Mouse (Mus musculus): ENCODE measurements around the gene Gm8281. TPM values are rescaled to one million over a fixed set of nuclear protein-coding genes. Genes with fewer than 3 reads are reported as not detected.
A peak's percentile ranks its signal among the peaks of the same experiment; 100 is the strongest.
"Not testable (repeated sequence)": the region's sequence is repeated elsewhere in the genome, so short reads cannot be mapped to it uniquely, and the experiment has no call there.

Gm8281 gene
- not detected in 2 replicates for polyA plus RNA-seq (2015; fragmentation: Nextera tagmentation; extraction: Ambion mirVana)

- H3K4me2 ChIP-seq = peak within 1 kb of the TSS; percentile 23; the same call in 1 of the 2 replicates
- H3K4me1 ChIP-seq (replicated peaks); H3K36me3 ChIP-seq (replicated peaks); H3K9me3 ChIP-seq (replicated peaks); H3K27me3 ChIP-seq; H3K4me3 ChIP-seq (replicated peaks); H3K27ac ChIP-seq (replicated peaks); H3K9ac ChIP-seq; ATAC-seq (ENCODE audit: insufficient read depth): not testable (repeated sequence)
- WGBS (ENCODE audit: insufficient replicate concordance) = 4% methylated on average over 40 of the region's 63 CpGs
These were observed at the start of gene Gm8281 for GRCm38 (mm10) chr14:5070611-5071490. Gm8281 (plus strand) TSS chr14:5071040.

- not testable (repeated sequence) for H3K4me3 ChIP-seq (replicated peaks); H3K36me3 ChIP-seq (replicated peaks); ATAC-seq (ENCODE audit: insufficient read depth); H3K9ac ChIP-seq; H3K9me3 ChIP-seq (replicated peaks); H3K27me3 ChIP-seq; H3K4me2 ChIP-seq; H3K27ac ChIP-seq (replicated peaks); H3K4me1 ChIP-seq (replicated peaks)
- no CpG with 5 or more reads among the region's 3 CpGs for WGBS (ENCODE audit: insufficient replicate concordance)
These were observed 20.5 kb upstream of the Gm8281 start, which contains the start of gene 4930555G01Rik for GRCm38 (mm10) chr14:5050329-5050728. 4930555G01Rik (plus strand) TSS chr14:5050629.

- not testable (repeated sequence) for ATAC-seq (ENCODE audit: insufficient read depth); H3K36me3 ChIP-seq (replicated peaks); H3K9me3 ChIP-seq (replicated peaks); H3K27me3 ChIP-seq; H3K9ac ChIP-seq; H3K4me3 ChIP-seq (replicated peaks); H3K4me2 ChIP-seq; H3K4me1 ChIP-seq (replicated peaks); H3K27ac ChIP-seq (replicated peaks)
- 59% methylated on average over 2 of the region's 2 CpGs for WGBS (ENCODE audit: insufficient replicate concordance)
These were observed 60.4 kb downstream of the Gm8281 start, which contains the start of gene Gm8279 for GRCm38 (mm10) chr14:5131219-5131618. Gm8279 (plus strand) TSS chr14:5131519.

Other genes with a start within 250 kb of the Gm8281 start
- not detected in 2 replicates for gene Gm3269, start 232.9 kb upstream of the Gm8281 start, polyA plus RNA-seq (2015; fragmentation: Nextera tagmentation; extraction: Ambion mirVana)
- not detected in 2 replicates for gene Gm3264, start 215.5 kb upstream of the Gm8281 start, polyA plus RNA-seq (2015; fragmentation: Nextera tagmentation; extraction: Ambion mirVana)
- not detected in 2 replicates for gene Gm3278, start 178.6 kb upstream of the Gm8281 start, polyA plus RNA-seq (2015; fragmentation: Nextera tagmentation; extraction: Ambion mirVana)
- gene Gm8297, start 87.1 kb upstream of the Gm8281 start, polyA plus RNA-seq (2015; fragmentation: Nextera tagmentation; extraction: Ambion mirVana) = not detected in 2 replicates
- gene Gm3298, start 55.1 kb upstream of the Gm8281 start, polyA plus RNA-seq (2015; fragmentation: Nextera tagmentation; extraction: Ambion mirVana) = not detected in 2 replicates
- not detected in 2 replicates for gene 4930555G01Rik, start 20.4 kb upstream of the Gm8281 start, polyA plus RNA-seq (2015; fragmentation: Nextera tagmentation; extraction: Ambion mirVana)
- not detected in 2 replicates for gene Gm8279, start 60.5 kb downstream of the Gm8281 start, polyA plus RNA-seq (2015; fragmentation: Nextera tagmentation; extraction: Ambion mirVana)
- gene Gm3317, start 93.5 kb downstream of the Gm8281 start, polyA plus RNA-seq (2015; fragmentation: Nextera tagmentation; extraction: Ambion mirVana) = not detected in 2 replicates
- not detected in 2 replicates for gene Gm8271, start 114.8 kb downstream of the Gm8281 start, polyA plus RNA-seq (2015; fragmentation: Nextera tagmentation; extraction: Ambion mirVana)
- gene Gm3526, start 189.5 kb downstream of the Gm8281 start, polyA plus RNA-seq (2015; fragmentation: Nextera tagmentation; extraction: Ambion mirVana) = not detected in 2 replicates